Mouse (Mus musculus) forebrain, postnatal 0 days (tissue): ENCODE data around the gene Bcan. TPM values are rescaled to one million over a fixed set of nuclear protein-coding genes. Genes with fewer than 3 reads are reported as not detected.

Experiments used
- ATAC-seq: fragments of 200-750 bp; cut with Nextera tagmentation; 2 replicates; pipeline ENCODE4 v1.8.0; 2017; ENCODE audit warnings: mild to moderate bottlenecking, moderate library complexity
- DNase-seq: peaks from one replicate; pipeline ENCODE4 v3.0.0-alpha.2; 2015
- H3K27ac ChIP-seq: fragments of 300-500 bp; sonication (generic); 2 replicates; pipeline ENCODE4 v1.5.1; 2014; ENCODE audit warnings: low read depth, mild to moderate bottlenecking, antibody characterized with exemption, low read length, moderate library complexity, mixed read lengths
- H3K27me3 ChIP-seq: fragments of 300-500 bp; sonication (generic); 2 replicates; pipeline ENCODE4 v1.6.1; 2014; ENCODE audit warnings: mild to moderate bottlenecking, low read length, mixed read lengths; ENCODE audit not compliant: insufficient read depth
- H3K36me3 ChIP-seq: fragments of 300-500 bp; sonication (generic); 2 replicates; pipeline ENCODE4 v1.6.1; 2014; ENCODE audit warnings: mild to moderate bottlenecking, moderate library complexity; ENCODE audit not compliant: insufficient read depth
- H3K4me1 ChIP-seq: fragments of 300-500 bp; sonication (generic); 2 replicates; pipeline ENCODE4 v1.6.1; 2014; ENCODE audit warnings: antibody characterized with exemption; ENCODE audit not compliant: insufficient read depth
- H3K4me2 ChIP-seq: fragments of 300-500 bp; sonication (generic); 2 replicates; pipeline ENCODE4 v1.6.1; 2014; ENCODE audit warnings: low read depth, mild to moderate bottlenecking, moderate library complexity
- H3K4me3 ChIP-seq: fragments of 300-500 bp; sonication (generic); 2 replicates; pipeline ENCODE4 v1.5.1; 2014; ENCODE audit warnings: low read depth, low read length, mixed read lengths
- H3K9ac ChIP-seq: fragments of 300-500 bp; sonication (generic); 2 replicates; pipeline ENCODE4 v1.6.1; 2014; ENCODE audit warnings: mild to moderate bottlenecking
- H3K9me3 ChIP-seq: fragments of 300-500 bp; sonication (generic); 2 replicates; pipeline ENCODE4 v1.6.1; 2016; ENCODE audit warnings: low read length
- CTCF ChIP-seq: sonication (generic); IDR thresholded peaks from 2 replicates; pipeline ENCODE4 v1.5.1; 2016; ENCODE audit warnings: antibody characterized with exemption, control low read depth, low read depth
- WGBS: fragments of 180-500 bp; shearing (Covaris S2); extraction: QIAGEN DNeasy Blood & Tissue Kit; methylation state at CpG from one replicate; pipeline ENCODE4 v1.1.7; 2014; 5-methylcytosine and 5-hydroxymethylcytosine counted together
- polyA plus RNA-seq: library from polyadenylated mRNA; unstranded; fragments of >200 nt; fragmentation: Nextera tagmentation; extraction: Ambion mirVana; gene quantifications from 2 replicates; pipeline ENCODE4 v1.2.1, GENCODE M21; 2015
- total RNA-seq: library from RNA; depleted of rRNA; stranded (reverse); fragments of >200 nt; gene quantifications from 2 replicates; pipeline ENCODE4 v1.2.3, GENCODE M21; 2014

The Bcan gene
- total and polyA plus RNA-seq, 2 experiments from 2014 or later: 133 to 146 TPM

DNA sequence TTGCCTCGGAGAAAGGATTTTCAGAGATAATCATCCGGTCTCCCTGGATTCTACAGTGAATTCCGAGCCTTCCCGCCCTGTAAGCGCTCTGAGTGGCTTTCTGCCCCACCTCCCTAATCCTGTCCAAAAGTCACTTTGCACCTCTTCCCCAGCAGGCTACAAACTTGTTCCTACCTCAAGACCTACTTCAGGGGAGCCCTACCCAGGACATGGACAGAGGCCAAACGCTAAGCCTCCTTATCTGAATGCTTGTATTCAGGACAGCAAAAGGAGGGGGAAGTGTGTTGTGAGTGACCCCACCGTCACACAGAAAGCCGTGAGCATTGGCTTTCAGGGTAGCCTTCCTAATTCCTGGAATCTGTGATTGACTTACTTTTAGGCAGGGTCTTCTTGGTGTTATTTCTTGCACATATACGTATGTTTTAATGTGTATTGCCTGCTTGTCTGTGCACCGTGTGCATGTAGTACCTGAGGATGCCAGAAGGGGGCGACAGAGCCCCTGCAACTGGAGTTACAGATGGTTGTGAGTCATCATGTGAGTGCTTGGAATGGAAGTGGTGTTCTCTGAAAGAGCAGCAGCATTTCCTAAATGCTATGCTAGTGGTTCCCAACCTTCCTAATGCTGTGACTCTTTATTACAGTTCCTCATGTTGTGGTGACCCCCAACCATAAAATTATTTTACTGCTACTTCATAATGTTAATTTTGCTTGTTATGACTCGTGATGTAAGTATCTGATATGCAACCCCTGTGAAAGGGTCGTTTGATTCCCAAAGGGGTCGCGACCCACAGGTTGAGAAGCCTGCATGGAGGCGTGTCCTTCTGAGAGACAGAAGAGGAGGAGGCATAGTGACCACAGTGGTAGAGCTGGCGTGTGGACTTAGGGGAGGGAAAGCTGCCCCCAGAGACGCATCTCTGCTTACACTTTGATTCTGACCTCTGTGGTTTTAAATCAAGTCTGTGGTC, 6.1 kb upstream of the Bcan start:
- Histone ChIP-seq H3K36me3 (no peaks in the 10 kb centered on the region), H3K9ac (no peak overlapping the region), H3K4me2 (no peak overlapping the region), H3K27ac (no peak overlapping the region), H3K4me3 (no peak overlapping the region), H3K9me3 (no peaks in the 10 kb centered on the region), H3K4me1 (peaks cover 7% of the 10 kb centered on the region; the same call in 1 of the 2 replicates), H3K27me3 (peaks cover 10% of the 10 kb centered on the region)
- peak; percentile 62 for TF ChIP-seq CTCF
- DNase-seq (no peak), ATAC-seq (no peak)
- WGBS: 80% methylated on average over 18 of the region's 18 CpGs

DNA sequence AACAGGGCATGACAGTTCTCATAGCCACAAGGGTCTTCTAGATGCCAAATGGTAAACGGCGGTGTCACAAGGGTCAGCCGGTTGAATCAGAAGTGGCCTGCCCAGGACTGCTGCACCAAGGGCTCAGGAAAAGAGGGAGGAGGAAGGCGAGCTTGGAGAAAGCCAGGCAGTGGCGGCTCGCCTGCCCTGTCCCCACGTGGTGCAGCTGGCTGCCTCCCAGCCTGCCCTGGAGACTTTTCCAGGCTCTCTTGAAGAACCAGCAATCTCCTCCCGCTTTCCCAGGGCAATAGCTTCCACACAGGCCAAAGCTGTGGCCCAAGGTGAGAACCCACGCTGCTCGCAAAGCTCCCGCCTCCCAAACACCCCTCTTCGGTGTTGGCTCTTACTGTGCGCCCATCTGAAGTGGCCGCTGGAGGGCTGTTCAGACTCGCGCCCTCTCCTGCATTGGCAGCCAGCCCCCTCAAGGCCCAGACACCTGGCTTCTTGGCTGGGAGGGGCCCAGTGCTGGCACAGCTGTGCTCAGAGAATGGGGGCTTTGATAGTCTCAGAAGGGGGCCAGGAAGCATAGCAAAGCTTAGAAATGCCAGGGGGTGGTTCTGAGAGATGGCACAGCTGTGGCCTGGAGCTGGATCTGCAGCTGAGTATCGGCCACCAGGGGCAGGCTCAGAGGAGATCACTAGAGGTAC, 2.4 kb upstream of the Bcan start:
- Histone ChIP-seq H3K27me3 (peaks cover 43% of the 10 kb centered on the region), H3K36me3 (no peaks in the 10 kb centered on the region)
- peak; percentile 61 for DNase-seq

DNA sequence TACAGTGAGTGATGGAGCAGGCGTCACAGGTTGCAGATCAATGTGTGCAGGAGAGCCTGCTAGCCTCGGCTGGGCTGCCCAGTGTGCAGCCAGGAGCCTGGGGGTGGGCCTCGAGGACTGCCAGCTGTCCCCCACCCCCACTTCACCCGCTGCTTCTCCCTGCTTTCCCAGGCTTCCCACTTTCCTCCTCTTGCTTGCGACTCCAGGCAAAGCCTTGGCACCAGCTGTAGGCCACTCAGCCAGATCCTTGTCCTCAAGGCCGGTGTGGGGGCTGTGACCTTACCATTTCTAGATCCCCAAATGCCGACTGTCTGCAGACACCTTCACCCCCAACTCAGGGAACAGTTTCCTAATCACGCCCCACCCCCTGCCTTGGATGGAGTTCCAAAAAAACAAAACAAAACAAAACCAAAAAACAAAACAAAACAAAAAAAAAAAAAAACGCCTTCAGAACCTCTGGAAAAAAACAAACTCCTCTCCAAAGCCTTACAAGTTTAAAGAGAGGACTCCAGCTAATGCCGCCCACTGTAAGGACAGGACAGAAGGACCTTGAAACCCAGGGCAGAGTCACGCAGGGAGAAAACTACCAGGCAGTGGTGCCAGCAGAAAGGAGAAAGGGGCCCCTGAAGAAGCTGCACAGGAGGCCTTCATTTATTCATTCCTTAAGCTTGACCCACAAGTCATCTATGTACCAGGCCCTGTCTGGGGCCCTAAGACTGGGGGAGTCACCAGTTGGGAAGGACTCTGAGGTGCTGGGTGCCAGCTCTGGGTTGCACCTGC, 976 bp upstream of the Bcan start:
- Histone ChIP-seq H3K9ac (no peak overlapping the region), H3K27ac (peak overlapping the region; percentile 35; the same call in 1 of the 2 replicates), H3K27me3 (peaks cover 57% of the 10 kb centered on the region), H3K4me3 (peak overlapping the region; percentile 49; the same call in 1 of the 2 replicates), H3K36me3 (no peaks in the 10 kb centered on the region), H3K4me2 (peak overlapping the region; percentile 93), H3K9me3 (no peaks in the 10 kb centered on the region), H3K4me1 (peaks cover 11% of the 10 kb centered on the region)
- DNase-seq: peak; percentile 33
- no peak for TF ChIP-seq CTCF
- ATAC-seq: no peak
- 18% methylated on average over 11 of the region's 11 CpGs for WGBS

More for the DNA sequence above, 2.4 kb upstream of the Bcan start:
- H3K27ac ChIP-seq: peak overlapping the region; percentile 54; the same call in 1 of the 2 replicates
- peak; percentile 49 for ATAC-seq
- H3K9me3 ChIP-seq: no peaks in the 10 kb centered on the region
- H3K4me1 ChIP-seq: peaks cover 7% of the 10 kb centered on the region
- peak; percentile 37 for TF ChIP-seq CTCF
- peak overlapping the region; percentile 23 for H3K4me2 ChIP-seq
- no peak overlapping the region for H3K4me3 ChIP-seq
- H3K9ac ChIP-seq: no peak overlapping the region
- 5% methylated on average over 17 of the region's 17 CpGs for WGBS

DNA sequence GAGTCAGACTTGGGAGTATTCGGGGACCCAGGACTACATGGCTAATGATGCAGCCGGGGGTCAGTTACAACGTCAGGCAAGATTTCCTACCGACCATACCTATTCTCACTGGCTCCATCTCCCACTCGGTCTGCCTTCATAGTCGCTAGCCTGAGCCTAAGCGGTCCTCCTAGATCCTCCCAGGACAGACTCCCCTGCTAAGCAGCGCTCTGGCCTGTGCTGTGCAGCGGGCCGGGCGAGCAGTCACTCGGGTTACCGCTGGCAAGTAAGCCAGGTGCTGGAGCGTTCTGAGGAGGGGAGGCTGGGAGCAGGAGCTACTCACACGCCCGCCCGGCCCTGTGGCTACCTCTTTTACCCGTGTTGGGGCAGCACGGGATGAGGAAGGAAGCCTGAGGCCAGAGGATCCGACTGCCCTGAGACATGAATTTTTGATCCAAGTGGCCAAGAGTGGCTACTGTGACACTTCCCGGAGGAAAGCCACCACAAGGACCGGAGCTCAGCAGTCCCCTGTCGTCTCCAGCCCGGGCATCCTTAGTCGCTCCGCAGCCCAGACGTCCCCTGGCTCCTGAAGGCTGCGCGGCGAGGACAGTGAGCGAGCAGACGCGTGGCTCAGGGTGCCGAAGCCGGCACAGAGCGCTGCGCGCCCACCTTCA, 661 bp downstream of the Bcan start:
- Histone ChIP-seq H3K4me2 (peak overlapping the region; percentile 93), H3K9ac (peak overlapping the region; percentile 60), H3K36me3 (no peaks in the 10 kb centered on the region), H3K27me3 (peaks cover 69% of the 10 kb centered on the region), H3K4me1 (peaks cover 11% of the 10 kb centered on the region), H3K27ac (peak overlapping the region; percentile 74), H3K4me3 (peak overlapping the region; percentile 49), H3K9me3 (no peaks in the 10 kb centered on the region)
- no peak for TF ChIP-seq CTCF
- under 1% methylated on average over 38 of the region's 38 CpGs for WGBS
- ATAC-seq (no peak), DNase-seq (no peak)

DNA sequence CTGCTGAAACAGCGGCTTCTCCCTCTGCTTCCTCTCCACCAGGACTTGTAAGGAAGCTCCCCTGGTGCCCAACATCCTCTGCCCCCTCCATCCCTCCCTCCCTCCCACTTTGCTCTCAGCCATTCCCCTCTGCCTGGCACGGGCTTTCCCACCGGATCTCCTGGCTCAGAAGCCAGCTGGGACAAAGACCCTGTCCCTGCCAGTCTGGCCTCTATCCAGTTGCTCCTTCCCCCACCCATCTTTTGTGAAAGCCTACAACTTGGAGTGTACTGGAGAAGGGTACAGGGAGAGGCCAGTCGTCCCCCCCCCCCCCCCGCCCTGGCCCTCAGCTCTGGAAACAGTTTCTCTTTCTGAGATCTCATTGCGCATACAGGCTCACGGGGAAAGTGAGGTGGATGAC, 1.3 kb downstream of the Bcan start:
- Histone ChIP-seq H3K27me3 (peaks cover 71% of the 10 kb centered on the region), H3K27ac (0 out of 2 replicates have a peak overlapping the region, but pooled peaks have one; percentile 74), H3K9me3 (no peaks in the 10 kb centered on the region), H3K36me3 (no peaks in the 10 kb centered on the region), H3K9ac (peak overlapping the region; percentile 60; the same call in 1 of the 2 replicates), H3K4me2 (peak overlapping the region; percentile 93), H3K4me3 (peak overlapping the region; percentile 49), H3K4me1 (peaks cover 11% of the 10 kb centered on the region)
- no peak for TF ChIP-seq CTCF
- WGBS: 3% methylated on average over 6 of the region's 7 CpGs
- DNase-seq (peak; percentile 73), ATAC-seq (peak; percentile 51)
